Mouse (Mus musculus) hindbrain, postnatal 0 days (tissue): Measurements from ENCODE around the gene Nemp1. TPM values are rescaled to one million over a fixed set of nuclear protein-coding genes. Genes with fewer than 3 reads are reported as not detected.

Experiments
- ATAC-seq: fragments of 200-750 bp; cut with Nextera tagmentation; 2 replicates; pipeline ENCODE4 v1.8.0; 2017; ENCODE audit warnings: mild to moderate bottlenecking, moderate TSS enrichment, moderate library complexity
- DNase-seq: peaks from one replicate; pipeline ENCODE4 v3.0.0-alpha.2; 2015; ENCODE audit warnings: low spot score
- H3K27ac ChIP-seq: fragments of 300-500 bp; sonication (generic); 2 replicates; pipeline ENCODE4 v1.5.1; 2014; ENCODE audit warnings: mild to moderate bottlenecking
- H3K27me3 ChIP-seq: fragments of 300-500 bp; sonication (generic); 2 replicates; pipeline ENCODE4 v1.6.1; 2014; ENCODE audit warnings: low read length, mixed read lengths; ENCODE audit not compliant: insufficient read depth
- H3K36me3 ChIP-seq: fragments of 300-500 bp; sonication (generic); 2 replicates; pipeline ENCODE4 v1.6.1; 2014; ENCODE audit warnings: low read length, mixed read lengths; ENCODE audit not compliant: insufficient read depth
- H3K4me1 ChIP-seq: fragments of 300-500 bp; sonication (generic); 2 replicates; pipeline ENCODE4 v1.6.1; 2014; ENCODE audit warnings: antibody characterized with exemption, low read length, mixed read lengths; ENCODE audit not compliant: insufficient read depth
- H3K4me2 ChIP-seq: fragments of 300-500 bp; sonication (generic); 2 replicates; pipeline ENCODE4 v1.6.1; 2014; ENCODE audit warnings: low read depth, mild to moderate bottlenecking, low read length, moderate library complexity, mixed read lengths
- H3K4me3 ChIP-seq: fragments of 300-500 bp; sonication (generic); 2 replicates; pipeline ENCODE4 v1.5.1; 2014; ENCODE audit warnings: low read length
- H3K9ac ChIP-seq: fragments of 300-500 bp; sonication (generic); replicated peaks from 2 replicates; pipeline ENCODE4 v1.6.1; 2014; ENCODE audit warnings: mild to moderate bottlenecking, low read length, moderate library complexity, mixed read lengths
- H3K9me3 ChIP-seq: fragments of 300-500 bp; sonication (generic); 2 replicates; pipeline ENCODE4 v1.6.1; 2016; ENCODE audit warnings: low read length, mixed read lengths
- CTCF ChIP-seq: IDR thresholded peaks from 2 replicates; pipeline ENCODE4 v1.5.1; 2016; ENCODE audit warnings: antibody characterized with exemption, control low read depth, low read depth
- WGBS: fragments of 180-500 bp; shearing (Covaris S2); extraction: QIAGEN DNeasy Blood & Tissue Kit; methylation state at CpG from one replicate; pipeline ENCODE4 v1.1.7; 2014; 5-methylcytosine and 5-hydroxymethylcytosine counted together
- polyA plus RNA-seq: library from polyadenylated mRNA; unstranded; fragments of >200 nt; fragmentation: Nextera tagmentation; extraction: Ambion mirVana; gene quantifications from 2 replicates; pipeline ENCODE4 v1.2.1, GENCODE M21; 2015
- total RNA-seq: library from RNA; depleted of rRNA; stranded (reverse); fragments of >200 nt; gene quantifications from 2 replicates; pipeline ENCODE4 v1.2.3, GENCODE M21; 2014

The Nemp1 gene
- total and polyA plus RNA-seq, 2 experiments from 2014 or later, result 2.2 to 4.1 TPM

- no peaks in the 10 kb centered on the region; the same call in 1 of the 2 replicates for H3K4me1 ChIP-seq
Measured at GRCm38 (mm10) chr10:127682886-127683285, 16.2 kb downstream of the Nemp1 start.

DNA sequence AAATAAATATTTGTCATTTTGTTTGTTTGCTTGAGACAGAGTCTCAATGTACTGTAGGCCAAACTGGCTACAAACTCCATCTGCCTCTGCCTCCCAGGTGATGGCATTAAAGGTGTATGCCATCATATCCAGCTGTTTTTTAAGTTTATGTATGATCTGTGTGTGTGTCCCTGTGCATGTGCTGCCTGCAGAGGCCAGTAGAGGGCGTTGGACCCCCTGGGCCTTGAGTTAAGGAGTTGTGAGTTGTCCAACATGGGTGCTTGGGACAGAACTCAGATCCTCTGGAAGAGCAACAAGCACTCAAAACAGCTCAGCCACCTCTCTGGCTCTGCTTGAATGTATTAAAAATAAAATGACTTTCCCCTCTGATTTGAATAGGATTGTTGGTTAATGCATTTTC is 24.4 kb downstream of the Nemp1 start:
- H3K27ac ChIP-seq, result no peak overlapping the region
- no peaks in the 10 kb centered on the region for H3K4me1 ChIP-seq
- no peak for DNase-seq
- TF ChIP-seq CTCF, result no peak
- H3K9me3 ChIP-seq, result no peaks in the 10 kb centered on the region
- no peaks in the 10 kb centered on the region for H3K27me3 ChIP-seq
- H3K4me3 ChIP-seq, result no peak overlapping the region
- 16% methylated on average over 1 of the region's 1 CpGs for WGBS
- ATAC-seq, result no peak
- H3K9ac ChIP-seq, result no peak overlapping the region
- H3K36me3 ChIP-seq, result peaks cover 5% of the 10 kb centered on the region; the same call in 1 of the 2 replicates
- no peak overlapping the region for H3K4me2 ChIP-seq

More at GRCm38 (mm10) chr10:127682886-127683285, 16.2 kb downstream of the Nemp1 start:
- H3K9me3 ChIP-seq, result no peaks in the 10 kb centered on the region
- H3K27ac ChIP-seq, result no peak overlapping the region
- TF ChIP-seq CTCF, result no peak
- WGBS, result 94% methylated on average over 6 of the region's 6 CpGs
- no peaks in the 10 kb centered on the region for H3K27me3 ChIP-seq
- no peak overlapping the region for H3K9ac ChIP-seq
- H3K4me3 ChIP-seq, result no peak overlapping the region
- no peak for ATAC-seq
- no peak overlapping the region for H3K4me2 ChIP-seq
- DNase-seq, result no peak
- H3K36me3 ChIP-seq, result no peaks in the 10 kb centered on the region

DNA sequence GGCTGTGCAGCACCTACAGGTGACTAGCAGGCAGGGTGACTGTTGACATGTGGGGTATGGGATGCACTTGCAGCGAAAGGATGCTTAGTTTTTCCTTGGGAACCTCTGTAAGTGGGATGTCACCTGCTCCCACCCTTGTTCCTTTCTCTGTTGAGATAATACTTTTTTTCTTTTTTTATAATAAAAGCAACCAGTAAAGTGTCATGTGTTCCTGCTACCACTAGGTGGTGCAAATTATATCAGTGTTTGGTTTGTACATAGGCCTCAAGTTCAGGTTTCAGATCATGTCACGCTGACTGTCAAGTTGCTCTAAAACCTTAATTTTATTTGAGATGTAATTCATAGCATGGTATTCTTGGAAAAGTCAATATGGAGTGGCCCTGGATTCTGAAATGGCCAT is 27.9 kb downstream of the Nemp1 start:
- ATAC-seq, result no peak
- DNase-seq, result peak; percentile 65
- TF ChIP-seq CTCF, result peak; percentile 82

GRCm38 (mm10) chr10:127695775-127696174 is 29.1 kb downstream of the Nemp1 start:
- no peak for TF ChIP-seq CTCF
- H3K9me3 ChIP-seq, result no peaks in the 10 kb centered on the region
- no peak overlapping the region for H3K4me3 ChIP-seq
- H3K27ac ChIP-seq, result no peak overlapping the region
- H3K9ac ChIP-seq, result no peak overlapping the region
- WGBS, result 93% methylated on average over 7 of the region's 7 CpGs
- no peak overlapping the region for H3K4me2 ChIP-seq
- DNase-seq, result no peak
- ATAC-seq, result no peak
- no peaks in the 10 kb centered on the region for H3K4me1 ChIP-seq
- no peaks in the 10 kb centered on the region for H3K27me3 ChIP-seq
- peaks cover 10% of the 10 kb centered on the region; the same call in 1 of the 2 replicates for H3K36me3 ChIP-seq

More for the DNA sequence above, 27.9 kb downstream of the Nemp1 start:
- H3K27me3 ChIP-seq, result no peaks in the 10 kb centered on the region
- H3K9ac ChIP-seq, result no peak overlapping the region
- no peak overlapping the region for H3K4me2 ChIP-seq
- no peaks in the 10 kb centered on the region for H3K9me3 ChIP-seq
- H3K36me3 ChIP-seq, result peaks cover 10% of the 10 kb centered on the region; the same call in 1 of the 2 replicates
- H3K4me3 ChIP-seq, result no peak overlapping the region
- no peak overlapping the region for H3K27ac ChIP-seq
- no peaks in the 10 kb centered on the region for H3K4me1 ChIP-seq
- WGBS, result 54% methylated on average over 2 of the region's 2 CpGs

DNA sequence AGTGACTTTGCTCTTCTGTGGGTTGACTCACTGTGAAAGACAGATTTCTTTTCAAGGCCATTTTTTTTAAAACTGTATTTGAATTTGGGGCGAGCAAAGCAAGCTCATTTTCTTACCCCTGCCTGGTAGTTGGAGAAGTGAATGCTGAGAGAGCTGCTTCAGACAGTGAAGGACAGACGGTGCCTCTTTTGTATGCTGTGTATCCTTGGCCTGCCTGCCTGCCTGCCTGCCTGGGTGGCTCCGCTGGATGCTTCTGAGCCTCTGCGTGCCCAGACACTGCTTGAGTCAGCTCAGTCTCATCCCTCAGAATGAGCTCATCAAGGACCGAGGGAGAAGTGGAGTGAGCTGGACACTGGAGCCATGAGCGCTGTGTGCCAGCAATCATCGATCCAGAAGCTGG is 32.3 kb downstream of the Nemp1 start:
- H3K9ac ChIP-seq, result no peak overlapping the region
- no peak for TF ChIP-seq CTCF
- WGBS, result 86% methylated on average over 7 of the region's 7 CpGs
- no peak overlapping the region for H3K4me2 ChIP-seq
- no peak overlapping the region for H3K27ac ChIP-seq
- ATAC-seq (no peak), DNase-seq (no peak)
- no peak overlapping the region for H3K4me3 ChIP-seq
- no peaks in the 10 kb centered on the region for H3K27me3 ChIP-seq
- peaks cover 10% of the 10 kb centered on the region; the same call in 1 of the 2 replicates for H3K36me3 ChIP-seq
- H3K4me1 ChIP-seq, result no peaks in the 10 kb centered on the region
- no peaks in the 10 kb centered on the region for H3K9me3 ChIP-seq

GRCm38 (mm10) chr10:127703299-127703698 is 36.6 kb downstream of the Nemp1 start:
- H3K4me2 ChIP-seq, result no peak overlapping the region
- H3K4me3 ChIP-seq, result no peak overlapping the region
- H3K9me3 ChIP-seq, result no peaks in the 10 kb centered on the region
- WGBS, result 59% methylated on average over 4 of the region's 4 CpGs
- H3K27ac ChIP-seq, result no peak overlapping the region
- ATAC-seq (no peak), DNase-seq (no peak)
- H3K9ac ChIP-seq, result no peak overlapping the region
- H3K36me3 ChIP-seq, result no peaks in the 10 kb centered on the region; the same call in 1 of the 2 replicates
- no peaks in the 10 kb centered on the region for H3K4me1 ChIP-seq
- H3K27me3 ChIP-seq, result no peaks in the 10 kb centered on the region
- TF ChIP-seq CTCF, result no peak

DNA sequence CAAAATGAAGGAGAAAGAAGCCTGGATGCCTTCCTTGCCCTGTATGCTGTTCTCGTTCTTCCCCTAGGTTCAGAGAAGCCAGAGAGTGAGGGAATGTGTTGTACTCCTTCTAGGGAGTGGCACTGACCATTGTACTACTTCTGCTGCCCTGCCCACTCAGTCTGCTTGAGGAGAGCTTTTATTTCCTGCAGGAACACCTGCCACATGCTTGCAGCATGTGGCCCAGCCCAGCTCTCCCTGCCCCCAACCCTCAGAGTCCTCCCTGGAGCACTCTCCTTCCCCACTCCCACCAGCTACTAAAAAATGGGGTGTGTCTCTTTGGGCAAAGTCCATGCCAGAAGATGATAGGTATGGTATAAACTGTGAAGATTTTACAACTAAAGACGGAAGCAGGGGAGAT is 37.6 kb downstream of the Nemp1 start:
- TF ChIP-seq CTCF, result no peak
- no peak overlapping the region for H3K27ac ChIP-seq
- H3K4me3 ChIP-seq, result no peak overlapping the region
- no peaks in the 10 kb centered on the region for H3K9me3 ChIP-seq
- no peaks in the 10 kb centered on the region for H3K27me3 ChIP-seq
- ATAC-seq (no peak), DNase-seq (no peak)
- H3K36me3 ChIP-seq, result no peaks in the 10 kb centered on the region
- H3K4me1 ChIP-seq, result no peaks in the 10 kb centered on the region
- no peak overlapping the region for H3K4me2 ChIP-seq
- 70% methylated on average over 2 of the region's 2 CpGs for WGBS
- no peak overlapping the region for H3K9ac ChIP-seq
